Mouse (Mus musculus) C2C12 (cell line): ENCODE measurements around the gene Hnrnpc. TPM values are rescaled to one million over a fixed set of nuclear protein-coding genes. Genes with fewer than 3 reads are reported as not detected.
"Not testable (repeated sequence)": the region's sequence is repeated elsewhere in the genome, so short reads cannot be mapped to it uniquely, and the experiment has no call there.

Experiments
- H3K27me3 ChIP-seq: one replicate; pipeline ENCODE4 v1.6.1; 2011; ENCODE audit not compliant: control insufficient read depth, insufficient read depth, insufficient read length
- H3K36me3 ChIP-seq: one replicate; pipeline ENCODE4 v1.6.1; 2011; ENCODE audit not compliant: control insufficient read depth, insufficient read depth
- H3K4me3 ChIP-seq: one replicate; pipeline ENCODE4 v1.5.1; 2011; ENCODE audit warnings: mild to moderate bottlenecking, control low read depth; ENCODE audit not compliant: poor library complexity, insufficient read depth, severe bottlenecking
- H3K79me2 ChIP-seq: one replicate; pipeline ENCODE4 v1.6.1; 2011; ENCODE audit not compliant: control insufficient read depth, insufficient read depth
- H3K79me3 ChIP-seq: one replicate; pipeline ENCODE4 v1.6.1; 2011; ENCODE audit warnings: low read depth, control low read depth
- H3ac ChIP-seq: one replicate; pipeline ENCODE3; 2011; ENCODE audit warnings: low read depth; ENCODE audit not compliant: control insufficient read depth, insufficient read length
- CEBPB ChIP-seq: IDR thresholded peaks from one replicate; pipeline ENCODE4 v1.6.1; 2011; ENCODE audit warnings: low read depth, mild to moderate bottlenecking, control low read depth, moderate library complexity
- CTCF ChIP-seq: IDR thresholded peaks from one replicate; pipeline ENCODE4 v1.5.1; 2011; ENCODE audit not compliant: control insufficient read depth, insufficient read depth, insufficient read length
- FOSL1 ChIP-seq: IDR thresholded peaks from one replicate; pipeline ENCODE4 v1.8.0; 2011; ENCODE audit warnings: mild to moderate bottlenecking, low read length; ENCODE audit not compliant: poor library complexity, insufficient read depth, severe bottlenecking
- MAX ChIP-seq: IDR thresholded peaks from one replicate; pipeline ENCODE4 v1.6.1; 2011; ENCODE audit warnings: mild to moderate bottlenecking, control low read depth
- MYOD1 ChIP-seq: IDR thresholded peaks from one replicate; pipeline ENCODE4 v1.6.1; 2011; ENCODE audit warnings: low read depth; ENCODE audit not compliant: control insufficient read depth, insufficient read length
- MYOG ChIP-seq: IDR thresholded peaks from one replicate; pipeline ENCODE4 v1.6.1; 2011; ENCODE audit not compliant: control insufficient read depth, insufficient read length; ENCODE audit errors: extremely low read depth
- USF1 ChIP-seq: IDR thresholded peaks from one replicate; pipeline ENCODE4 v1.6.1; 2011; ENCODE audit warnings: low read depth, mild to moderate bottlenecking, control low read depth, moderate library complexity
- polyA plus RNA-seq: library from polyadenylated mRNA; unstranded; fragments of >200 nt; fragmentation: generic; extraction: Trizol; gene quantifications from one replicate; pipeline ENCODE4 v1.2.1, GENCODE M21; 2012; ENCODE audit warnings: missing spikeins

Gene Hnrnpc
- polyA plus RNA-seq, 1 experiment = 231 TPM

- TF ChIP-seq USF1 (no peak), MYOD1 (no peak), MYOG (no peak), MAX (no peak), CEBPB (no peak), FOSL1 (no peak), CTCF (no peak)
- Histone ChIP-seq H3K27me3 (no peaks in the 10 kb centered on the region), H3K79me3 (peaks cover 68% of the 10 kb centered on the region), H3K79me2 (peaks cover 73% of the 10 kb centered on the region), H3K4me3 (no peak overlapping the region), H3K36me3 (peaks cover 37% of the 10 kb centered on the region), H3ac (no peak overlapping the region)
Observed at GRCm38 (mm10) chr14:52101285-52102157, 2.3 kb downstream of the Hnrnpc start.

GRCm38 (mm10) chr14:52100170-52100960 is 3.5 kb downstream of the Hnrnpc start:
- Histone ChIP-seq H3K36me3 (peaks cover 45% of the 10 kb centered on the region), H3K79me3 (peaks cover 78% of the 10 kb centered on the region), H3K79me2 (peaks cover 85% of the 10 kb centered on the region), H3ac (no peak overlapping the region), H3K27me3 (no peaks in the 10 kb centered on the region), H3K4me3 (no peak overlapping the region)
- no peak for TF ChIP-seq MAX
- TF ChIP-seq FOSL1 = no peak
- no peak for TF ChIP-seq MYOD1
- no peak for TF ChIP-seq MYOG
- no peak for TF ChIP-seq CTCF
- no peak for TF ChIP-seq USF1
- TF ChIP-seq CEBPB = no peak

- no peak overlapping the region for H3ac ChIP-seq
- H3K79me3 ChIP-seq = peaks cover 82% of the 10 kb centered on the region
- H3K27me3 ChIP-seq = no peaks in the 10 kb centered on the region
- H3K36me3 ChIP-seq = peaks cover 45% of the 10 kb centered on the region
- no peak overlapping the region for H3K4me3 ChIP-seq
- TF ChIP-seq MAX = no peak
- no peak for TF ChIP-seq USF1
- TF ChIP-seq FOSL1 = no peak
- no peak for TF ChIP-seq CTCF
- TF ChIP-seq MYOD1 = no peak
- TF ChIP-seq MYOG = no peak
- TF ChIP-seq CEBPB = no peak
- peaks cover 93% of the 10 kb centered on the region for H3K79me2 ChIP-seq
Observed at GRCm38 (mm10) chr14:52099563-52099962, 4.3 kb downstream of the Hnrnpc start.

GRCm38 (mm10) chr14:52098387-52098786 is 5.4 kb downstream of the Hnrnpc start:
- peaks cover 99% of the 10 kb centered on the region for H3K79me2 ChIP-seq

GRCm38 (mm10) chr14:52097191-52097590 is 6.6 kb downstream of the Hnrnpc start:
- H3K4me3 ChIP-seq, H3ac ChIP-seq, H3K27me3 ChIP-seq: not testable (repeated sequence)
- Histone ChIP-seq H3K36me3 (peaks cover 67% of the 10 kb centered on the region), H3K79me3 (peaks cover 89% of the 10 kb centered on the region), H3K79me2 (peaks cover 99% of the 10 kb centered on the region)

More at GRCm38 (mm10) chr14:52098387-52098786, 5.4 kb downstream of the Hnrnpc start:
- Histone ChIP-seq H3K36me3 (peaks cover 56% of the 10 kb centered on the region), H3K79me3 (peaks cover 89% of the 10 kb centered on the region)
- not testable (repeated sequence) for H3K4me3 ChIP-seq, H3K27me3 ChIP-seq, H3ac ChIP-seq

- H3K27me3 ChIP-seq = no peaks in the 10 kb centered on the region
- H3K79me3 ChIP-seq = peaks cover 87% of the 10 kb centered on the region
- no peak overlapping the region for H3ac ChIP-seq
- H3K79me2 ChIP-seq = peaks cover 99% of the 10 kb centered on the region
- TF ChIP-seq FOSL1 (no peak), MAX (no peak), MYOD1 (no peak), MYOG (no peak), CEBPB (no peak), USF1 (no peak), CTCF (no peak)
- H3K36me3 ChIP-seq = peaks cover 65% of the 10 kb centered on the region
- H3K4me3 ChIP-seq = no peak overlapping the region
Observed at GRCm38 (mm10) chr14:52094533-52094932, 9.3 kb downstream of the Hnrnpc start.
